Mouse (Mus musculus) hindbrain, embryonic 16.5 days (tissue): ENCODE measurements around the gene Siah3. TPM values are rescaled to one million over a fixed set of nuclear protein-coding genes. Genes with fewer than 3 reads are reported as not detected.
A peak's percentile ranks its signal among the peaks of the same experiment; 100 is the strongest.

Experiments
- ATAC-seq: fragments of 200-750 bp; cut with Nextera tagmentation; 2 replicates; pipeline ENCODE4 v1.8.0; 2017; ENCODE audit warnings: moderate TSS enrichment, moderate library complexity
- H3K27ac ChIP-seq: fragments of 300-500 bp; sonication (generic); 2 replicates; pipeline ENCODE4 v1.5.1; 2014; ENCODE audit warnings: low read depth, mild to moderate bottlenecking, control low read depth, low read length, moderate library complexity
- H3K27me3 ChIP-seq: fragments of 300-500 bp; sonication (generic); replicated peaks from 2 replicates; pipeline ENCODE4 v1.6.1; 2014; ENCODE audit warnings: low read length; ENCODE audit not compliant: control insufficient read depth, insufficient read depth
- H3K36me3 ChIP-seq: fragments of 300-500 bp; sonication (generic); 2 replicates; pipeline ENCODE4 v1.6.1; 2014; ENCODE audit warnings: mild to moderate bottlenecking, low read length, moderate library complexity, mixed read lengths; ENCODE audit not compliant: control insufficient read depth, insufficient read depth
- H3K4me1 ChIP-seq: fragments of 300-500 bp; sonication (generic); 2 replicates; pipeline ENCODE4 v1.6.1; 2014; ENCODE audit warnings: low read depth, low read length; ENCODE audit not compliant: control insufficient read depth, insufficient read depth
- H3K4me2 ChIP-seq: fragments of 300-500 bp; sonication (generic); 2 replicates; pipeline ENCODE4 v1.6.1; 2014; ENCODE audit warnings: mild to moderate bottlenecking, low read length, control low read depth, moderate library complexity
- H3K4me3 ChIP-seq: fragments of 300-500 bp; sonication (generic); 2 replicates; pipeline ENCODE4 v1.5.1; 2014; ENCODE audit warnings: mild to moderate bottlenecking, low read length, control low read depth, moderate library complexity
- H3K9ac ChIP-seq: fragments of 300-500 bp; sonication (generic); 2 replicates; pipeline ENCODE4 v1.6.1; 2014; ENCODE audit warnings: low read depth, mild to moderate bottlenecking, control low read depth, low read length, moderate library complexity
- H3K9me3 ChIP-seq: fragments of 300-500 bp; sonication (generic); 2 replicates; pipeline ENCODE4 v1.6.1; 2014; ENCODE audit warnings: mild to moderate bottlenecking, low read length, moderate library complexity; ENCODE audit not compliant: control insufficient read depth
- WGBS: fragments of 180-500 bp; shearing (Covaris S2); extraction: QIAGEN DNeasy Blood & Tissue Kit; methylation state at CpG from one replicate; pipeline ENCODE4 v1.1.7; 2014; 5-methylcytosine and 5-hydroxymethylcytosine counted together
- polyA plus RNA-seq: library from polyadenylated mRNA; unstranded; fragments of >200 nt; fragmentation: Nextera tagmentation; extraction: Ambion mirVana; gene quantifications from 2 replicates; pipeline ENCODE4 v1.2.1, GENCODE M21; 2015

Siah3 gene
- polyA plus RNA-seq, 1 experiment from 2014 or later, result 2.9 TPM

GRCm38 (mm10) chr14:75561577-75562331, 106.0 kb downstream of the Siah3 start:
- Histone ChIP-seq H3K27ac (no peak overlapping the region), H3K9me3 (no peaks in the 10 kb centered on the region), H3K36me3 (no peaks in the 10 kb centered on the region), H3K4me3 (no peak overlapping the region), H3K9ac (no peak overlapping the region), H3K27me3 (no peaks in the 10 kb centered on the region), H3K4me2 (no peak overlapping the region), H3K4me1 (peaks cover 13% of the 10 kb centered on the region)
- no peak for ATAC-seq
- 45% methylated on average over 9 of the region's 9 CpGs for WGBS

GRCm38 (mm10) chr14:75565534-75566140, 109.9 kb downstream of the Siah3 start:
- H3K27ac ChIP-seq, result peak overlapping the region; percentile 14
- H3K4me2 ChIP-seq, result peak overlapping the region; percentile 20
- no peak overlapping the region for H3K4me3 ChIP-seq
- H3K9ac ChIP-seq, result no peak overlapping the region
- H3K36me3 ChIP-seq, result no peaks in the 10 kb centered on the region
- WGBS, result 17% methylated on average over 14 of the region's 14 CpGs
- no peaks in the 10 kb centered on the region for H3K27me3 ChIP-seq
- peaks cover 13% of the 10 kb centered on the region for H3K4me1 ChIP-seq
- peak; percentile 94 for ATAC-seq
- H3K9me3 ChIP-seq, result no peaks in the 10 kb centered on the region; the same call in 1 of the 2 replicates

GRCm38 (mm10) chr14:75566303-75566702, 110.5 kb downstream of the Siah3 start:
- no peaks in the 10 kb centered on the region; the same call in 1 of the 2 replicates for H3K9me3 ChIP-seq
- H3K27ac ChIP-seq, result no peak overlapping the region; the same call in 1 of the 2 replicates
- no peaks in the 10 kb centered on the region for H3K36me3 ChIP-seq
- no peak overlapping the region for H3K4me2 ChIP-seq
- 28% methylated on average over 3 of the region's 3 CpGs for WGBS
- no peaks in the 10 kb centered on the region for H3K27me3 ChIP-seq
- peaks cover 13% of the 10 kb centered on the region for H3K4me1 ChIP-seq
- no peak overlapping the region for H3K9ac ChIP-seq
- peak; percentile 63 for ATAC-seq
- H3K4me3 ChIP-seq, result no peak overlapping the region

- no peak for ATAC-seq
- 85% methylated on average over 6 of the region's 6 CpGs for WGBS
- Histone ChIP-seq H3K27ac (no peak overlapping the region), H3K27me3 (no peaks in the 10 kb centered on the region), H3K9me3 (no peaks in the 10 kb centered on the region), H3K4me1 (no peaks in the 10 kb centered on the region), H3K9ac (no peak overlapping the region), H3K4me3 (no peak overlapping the region), H3K4me2 (no peak overlapping the region), H3K36me3 (no peaks in the 10 kb centered on the region)
Observed at GRCm38 (mm10) chr14:75579010-75579409, 123.2 kb downstream of the Siah3 start.

Other genes with a start within 250 kb of the Siah3 start
- gene Cpb2, start 213.7 kb upstream of the Siah3 start, polyA plus RNA-seq, result 0.14 TPM in 1 of 2 replicates, not detected in the other
- 38.5 and 41.5 TPM in 2 replicates for gene Zc3h13, start 171.6 kb upstream of the Siah3 start, polyA plus RNA-seq
- not detected in 2 replicates for gene Spert, start 137.1 kb downstream of the Siah3 start, polyA plus RNA-seq
- not detected in 2 replicates for gene Erich6b, start 186.3 kb downstream of the Siah3 start, polyA plus RNA-seq